Mouse (Mus musculus): ENCODE results near the gene Nutm2. TPM values are rescaled to one million over a fixed set of nuclear protein-coding genes. Genes with fewer than 3 reads are reported as not detected.
"Not testable (repeated sequence)": the region's sequence is repeated elsewhere in the genome, so short reads cannot be mapped to it uniquely, and the experiment has no call there.

The Nutm2 gene
- not detected for total RNA-seq (2021)
- long read RNA-seq, experiment 1: 0 reads
- long read RNA-seq, experiment 2: 0 reads

- no peak for DNase-seq (ENCODE audit: low spot score in 2 of 2)
Measured at GRCm38 (mm10) chr13:50467007-50467406, at the start of gene Nutm2. Gene Nutm2 (plus strand): TSS chr13:50467307.

DNA sequence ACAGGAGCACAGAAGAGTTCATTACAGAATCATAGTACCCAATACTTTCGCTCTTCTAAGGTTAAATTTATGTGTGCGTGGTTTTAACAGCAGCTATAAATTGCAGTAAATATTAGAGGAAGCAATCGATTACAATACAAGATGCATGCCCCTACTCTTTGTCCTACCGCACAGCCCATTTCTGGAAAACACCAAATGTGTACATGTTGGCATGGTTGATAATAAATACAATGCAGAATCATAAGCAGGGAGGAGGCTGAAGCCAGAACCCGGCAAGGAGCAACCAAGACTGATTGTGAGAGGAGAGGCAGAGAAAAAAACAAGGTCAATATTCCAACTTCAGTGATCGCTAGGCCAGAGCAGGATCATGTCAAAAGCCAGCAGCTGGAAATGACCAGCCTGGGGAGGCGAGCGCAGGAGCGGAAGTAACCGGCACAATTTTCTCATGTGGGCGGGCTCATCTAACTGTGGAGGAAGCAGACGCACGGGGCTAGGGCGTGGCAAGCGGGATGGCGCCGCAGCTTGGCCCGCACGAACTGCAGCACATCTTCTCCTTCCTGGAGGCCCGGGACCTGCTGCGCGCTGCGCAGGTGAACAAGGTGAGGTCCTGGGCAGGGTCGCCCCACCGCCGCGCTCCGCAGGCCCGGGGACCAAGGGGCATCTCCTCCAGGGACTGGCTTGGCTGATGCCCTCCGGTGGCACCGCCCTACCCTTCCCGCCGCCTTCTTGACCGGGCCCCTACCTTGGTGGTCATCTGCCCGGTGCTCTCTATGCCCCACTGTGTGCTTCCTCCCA, 49.5 kb upstream of the Nutm2 start, which contains the start of gene Fbxw17:
Fbxw17 (plus strand) TSS at position 476 of the 795 bp plus-strand sequence.
- DNase-seq (ENCODE audit: low spot score in 2 of 2): peak; percentile 41 to 51

- no peak for DNase-seq (ENCODE audit: low spot score in 2 of 2)
Measured at GRCm38 (mm10) chr13:50418421-50418820, 48.7 kb upstream of the Nutm2 start.

DNA sequence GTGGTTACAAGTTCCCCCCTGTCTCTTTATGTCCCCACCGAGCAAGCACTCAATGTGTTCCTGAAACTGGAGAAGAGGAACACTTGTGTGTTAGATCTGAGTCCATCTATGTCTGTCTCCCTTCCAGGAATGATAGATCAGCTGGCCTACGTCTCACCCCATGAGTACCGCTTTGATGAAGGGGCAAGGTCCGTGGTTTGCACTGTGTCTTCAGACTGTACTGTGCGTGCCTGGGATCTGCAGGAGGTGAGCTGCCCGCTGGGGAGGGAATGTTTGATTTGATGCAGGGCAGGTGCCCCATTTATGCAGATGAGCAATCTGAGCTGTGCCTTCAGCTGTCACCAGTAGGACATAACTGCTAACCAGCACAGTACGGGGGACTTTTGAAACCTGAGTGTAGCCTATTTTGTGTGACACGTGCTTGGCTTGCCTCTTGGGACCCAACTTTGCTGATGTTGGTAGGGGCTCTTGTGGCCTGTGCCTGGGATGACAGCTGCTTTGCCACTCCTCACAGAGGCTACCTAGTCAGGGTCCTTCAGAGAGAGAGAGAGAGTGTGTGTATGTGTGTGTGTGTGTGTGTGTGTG, 43.4 kb upstream of the Nutm2 start:
- DNase-seq (ENCODE audit: low spot score in 2 of 2): no peak

DNA sequence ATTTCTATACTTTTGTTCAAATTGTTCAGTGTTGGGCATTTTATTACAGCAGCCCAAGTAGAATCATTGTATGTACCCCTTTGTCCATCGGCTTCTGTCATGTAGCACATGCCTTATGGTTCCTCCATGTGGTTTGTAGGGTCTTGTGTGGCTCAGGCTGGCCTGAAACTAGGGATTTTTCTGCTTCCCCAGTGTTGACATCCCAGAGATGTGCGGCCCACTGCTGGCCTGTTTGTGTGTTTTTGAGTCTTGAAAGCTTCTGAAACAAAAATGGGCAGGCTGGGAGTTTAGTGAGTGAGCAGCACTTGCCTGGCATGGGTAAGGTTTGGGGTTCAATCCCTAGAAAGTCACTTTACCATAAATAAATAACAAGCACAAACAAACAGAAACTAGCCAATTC, 42.6 kb upstream of the Nutm2 start:
- no peak for DNase-seq (ENCODE audit: low spot score in 2 of 2)

GRCm38 (mm10) chr13:50426686-50427085, 40.4 kb upstream of the Nutm2 start:
- no peak for DNase-seq (ENCODE audit: low spot score in 2 of 2)

DNA sequence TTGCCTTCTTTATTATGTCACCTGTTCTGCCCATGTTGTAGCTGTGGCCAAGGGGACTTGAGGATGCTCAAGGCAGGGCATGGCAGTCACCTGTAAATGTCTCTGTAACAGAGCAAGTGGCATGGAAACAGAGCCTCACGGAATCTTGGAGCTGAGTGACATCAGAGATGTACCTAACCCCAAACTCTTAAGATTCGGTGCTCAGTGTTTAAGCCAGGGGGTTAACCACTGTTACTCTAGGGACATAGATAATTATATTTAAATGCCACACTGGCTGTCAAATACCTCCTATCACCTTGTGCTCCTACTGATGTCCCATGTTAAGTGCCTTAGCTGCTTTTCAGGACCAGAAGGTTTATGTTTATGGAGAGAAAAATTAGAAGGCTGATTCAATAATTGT, 23.3 kb upstream of the Nutm2 start, which contains the start of gene Gm47429:
Gm47429 (minus strand) TSS at position 101 of the 400 bp plus-strand sequence.
- DNase-seq (ENCODE audit: low spot score in 2 of 2): no peak

DNA sequence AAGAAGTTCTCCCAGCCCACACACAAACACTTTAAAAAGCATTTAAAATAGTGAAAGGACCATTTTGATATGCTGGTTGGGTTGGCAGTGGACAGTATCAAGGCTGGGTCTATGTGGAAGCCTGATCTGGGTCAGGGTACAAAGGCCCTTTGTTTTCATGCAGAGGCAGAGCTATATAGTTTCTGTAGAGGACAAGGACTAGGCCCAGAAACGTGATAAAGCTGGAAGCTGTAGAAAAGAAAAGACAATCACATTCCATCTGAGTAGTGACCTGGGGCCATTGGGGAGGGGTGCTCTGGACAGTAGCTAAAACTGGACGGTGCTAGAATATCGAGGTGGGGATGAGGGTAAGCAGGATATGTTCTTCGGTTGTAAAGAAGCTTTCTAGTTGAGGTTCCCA, 21.8 kb upstream of the Nutm2 start:
- no peak for DNase-seq (ENCODE audit: low spot score in 2 of 2)

DNA sequence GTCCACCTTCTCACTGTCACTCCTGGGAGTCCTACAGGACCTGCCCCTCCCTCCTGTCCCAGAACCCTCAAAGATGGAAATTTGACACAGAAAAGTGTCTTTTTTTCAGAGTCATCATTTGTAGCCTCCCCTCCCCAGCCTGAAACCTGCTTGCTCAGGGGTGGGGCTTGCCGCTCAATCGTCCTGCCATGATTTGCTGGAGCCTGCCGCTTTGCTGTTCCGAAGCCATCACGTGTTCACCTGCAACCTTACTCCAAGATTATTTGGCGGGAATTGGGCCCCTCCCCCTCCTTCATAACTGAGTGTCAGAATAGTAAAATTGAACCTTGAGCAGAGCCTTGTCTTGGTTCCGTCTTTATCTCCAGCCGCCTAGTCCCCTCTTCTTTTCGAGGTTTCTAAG, 14.8 kb upstream of the Nutm2 start:
- DNase-seq (ENCODE audit: low spot score in 2 of 2): not testable (repeated sequence)

- DNase-seq (ENCODE audit: low spot score in 2 of 2): no peak
Measured at GRCm38 (mm10) chr13:50453426-50453825, 13.7 kb upstream of the Nutm2 start.

GRCm38 (mm10) chr13:50460433-50460832, 6.7 kb upstream of the Nutm2 start:
- DNase-seq (ENCODE audit: low spot score in 2 of 2): not testable (repeated sequence)

DNA sequence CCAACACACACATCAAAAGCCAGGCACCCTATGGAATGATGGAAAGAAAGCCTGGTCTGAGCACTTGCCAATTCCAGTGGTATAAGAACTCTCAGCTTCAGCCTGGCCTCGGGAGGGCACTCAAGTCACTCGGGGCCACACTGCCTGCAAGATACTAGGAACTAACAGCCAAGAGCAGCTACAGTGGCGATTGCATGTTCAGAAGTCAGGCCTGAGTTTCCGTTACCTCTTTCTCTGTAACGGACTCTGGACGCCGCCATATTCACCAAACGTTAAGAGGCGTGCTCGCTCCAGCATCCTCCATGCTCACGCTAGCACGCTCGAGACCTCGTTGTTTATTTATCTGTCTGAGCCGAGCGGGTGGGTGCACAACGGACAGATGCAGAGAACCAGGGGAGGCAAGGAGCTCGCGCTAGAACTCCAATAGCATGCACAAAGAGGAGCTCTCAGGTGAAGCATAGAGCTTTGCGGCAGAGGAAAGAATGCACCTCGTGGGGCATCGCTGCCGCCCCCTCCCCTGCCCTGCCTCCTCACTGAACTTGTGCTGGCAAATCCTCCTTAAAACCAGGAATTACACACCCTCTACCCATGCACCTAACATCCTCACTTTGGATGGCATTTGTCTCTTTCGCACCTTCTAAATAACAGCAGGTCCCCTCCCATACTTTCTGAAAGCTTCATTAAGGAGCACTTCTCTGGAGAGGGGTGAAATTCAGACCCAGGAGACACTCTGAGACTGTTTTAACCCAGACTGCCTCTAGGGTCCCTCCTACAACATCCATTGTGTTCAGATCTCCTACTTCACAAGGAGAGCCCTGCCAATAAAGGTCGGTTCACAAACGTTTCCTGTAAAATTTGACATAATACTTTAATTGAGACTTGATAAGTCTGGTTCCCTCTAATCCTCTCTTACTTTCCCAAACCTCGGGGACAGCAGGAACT, 2.2 kb upstream of the Nutm2 start:
- no peak for DNase-seq (ENCODE audit: low spot score in 2 of 2)

GRCm38 (mm10) chr13:50488510-50488909, 21.4 kb downstream of the Nutm2 start:
- DNase-seq (ENCODE audit: low spot score in 2 of 2): not testable (repeated sequence)

DNA sequence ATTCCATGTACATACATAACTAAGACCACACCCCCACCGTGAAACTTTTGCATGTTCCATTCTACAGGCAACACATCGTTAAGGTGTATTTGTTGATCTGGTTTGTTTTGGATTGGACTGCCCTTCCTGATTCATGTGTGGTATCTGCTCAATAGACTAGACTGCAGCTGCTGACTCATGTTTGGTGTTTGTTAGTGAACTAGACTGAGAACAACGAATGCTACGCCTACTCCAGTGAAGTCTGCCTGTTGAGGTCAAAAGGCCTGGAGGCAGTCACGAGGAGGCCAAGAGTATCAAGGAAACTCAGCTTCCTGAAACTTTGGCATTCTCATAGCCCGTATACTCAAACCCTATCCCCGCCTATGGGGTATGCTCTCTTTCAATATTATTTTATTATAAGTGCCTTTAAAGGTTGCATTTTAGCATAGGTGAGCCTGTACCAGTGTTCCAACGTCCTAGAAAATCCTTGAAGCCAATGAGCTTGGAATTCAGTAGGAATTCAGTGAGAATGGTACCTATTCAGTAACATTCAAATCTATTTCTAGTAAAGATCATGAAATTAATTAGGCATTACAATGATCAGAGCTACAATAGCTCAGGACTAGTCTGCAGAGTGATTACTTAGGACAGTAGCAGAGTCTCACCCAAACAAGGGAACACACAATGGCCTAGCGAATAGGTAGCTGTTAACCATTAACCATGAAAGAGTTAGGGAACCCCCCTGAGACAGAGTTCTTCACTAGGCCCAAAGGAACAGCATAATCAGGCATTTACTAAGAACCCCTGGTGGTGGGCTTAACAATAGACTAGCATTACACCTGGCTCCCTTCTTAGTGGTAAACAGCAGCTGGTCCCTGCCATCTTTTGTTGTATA, 43.6 kb downstream of the Nutm2 start:
- DNase-seq (ENCODE audit: low spot score in 2 of 2): not testable (repeated sequence)

Other genes with a start within 250 kb of the Nutm2 start
- gene Gm906, start 217.0 kb upstream of the Nutm2 start, total RNA-seq (2021): not detected
- gene Fbxw17, start 49.4 kb upstream of the Nutm2 start, total RNA-seq (2021): 10 to 100 TPM; 23.2 to 28.0 TPM
- gene Gm47429, start 23.4 kb upstream of the Nutm2 start, total RNA-seq (2021): not detected
- not detected for gene Gm904, start 175.9 kb downstream of the Nutm2 start, total RNA-seq (2021)
- not detected for gene Gm8765, start 231.0 kb downstream of the Nutm2 start, total RNA-seq (2021)

All from adrenal gland, postnatal 4 days (tissue).